Mouse (Mus musculus): ENCODE measurements at regions not wholly inside any gene's neighbourhood (a gene's known extent, or its start where the extent isn't known, plus 50 kb on each side); places are given as distances from the start of the nearest gene placed in this dataset.

DNA sequence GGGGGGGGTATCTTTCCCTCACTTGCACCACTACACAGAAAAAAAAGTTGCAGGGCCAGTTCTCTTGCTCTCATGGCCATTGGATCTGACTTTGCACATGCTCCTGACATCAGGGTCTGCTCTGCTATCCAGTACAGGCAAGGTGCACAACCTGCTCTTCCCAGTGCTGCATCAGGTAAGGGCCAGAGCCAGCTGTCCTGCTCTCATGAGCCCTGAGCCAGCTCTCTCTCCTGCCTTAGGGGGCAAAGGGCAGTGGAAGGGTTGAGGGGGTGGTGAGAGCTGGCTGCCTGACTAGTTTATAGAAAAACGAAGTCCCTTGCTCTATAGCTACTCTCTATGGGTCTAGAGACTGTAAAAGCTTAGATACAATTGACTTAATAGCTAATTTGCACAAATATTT, 927.6 kb downstream of the Rab28 start:
- Histone ChIP-seq H3K27me3 (ENCODE audit: control insufficient read depth, insufficient read depth, low read length) (no peaks in the 10 kb centered on the region), H3K36me3 (ENCODE audit: control insufficient read depth, insufficient read depth, low read length) (no peaks in the 10 kb centered on the region), H3K9me3 (ENCODE audit: control insufficient read depth, low read length) (no peaks in the 10 kb centered on the region), H3K4me1 (replicated peaks; ENCODE audit: control insufficient read depth, insufficient read depth, low read length) (no peaks in the 10 kb centered on the region), H3K4me3 (ENCODE audit: low read depth, low read length) (no peak overlapping the region), H3K4me2 (replicated peaks; ENCODE audit: low read depth, low read length) (no peak overlapping the region), H3K27ac (ENCODE audit: low read depth, low read length) (no peak overlapping the region), H3K9ac (ENCODE audit: low read depth, low read length) (no peak overlapping the region)
- ATAC-seq (ENCODE audit: low FRiP score) (no peak), DNase-seq (ENCODE audit: low spot score) (no peak)
- 72% methylated on average over 1 of the region's 1 CpGs for WGBS

DNA sequence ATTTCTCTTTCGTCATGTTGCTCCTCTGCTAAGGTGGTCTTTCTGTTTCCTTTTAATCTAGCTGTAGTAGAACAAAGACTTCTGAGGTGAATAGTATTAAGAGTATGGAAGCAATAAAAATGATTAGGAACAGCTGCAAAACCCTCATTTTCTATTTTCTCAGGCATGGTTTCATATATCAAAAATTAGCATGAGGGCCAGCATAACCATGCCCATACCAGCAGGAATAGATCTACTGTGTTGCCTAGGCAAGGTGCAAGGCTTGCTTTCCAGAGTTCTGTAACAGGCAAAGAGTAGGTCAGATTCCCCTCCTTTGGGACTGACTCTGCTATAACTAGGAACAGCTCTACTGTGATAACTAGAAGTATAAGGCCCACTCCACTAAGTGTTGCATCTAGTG, 928.1 kb downstream of the Rab28 start:
- 77% methylated on average over 1 of the region's 1 CpGs for WGBS
- no peak for ATAC-seq (ENCODE audit: low FRiP score)
- DNase-seq (ENCODE audit: low spot score), result no peak

DNA sequence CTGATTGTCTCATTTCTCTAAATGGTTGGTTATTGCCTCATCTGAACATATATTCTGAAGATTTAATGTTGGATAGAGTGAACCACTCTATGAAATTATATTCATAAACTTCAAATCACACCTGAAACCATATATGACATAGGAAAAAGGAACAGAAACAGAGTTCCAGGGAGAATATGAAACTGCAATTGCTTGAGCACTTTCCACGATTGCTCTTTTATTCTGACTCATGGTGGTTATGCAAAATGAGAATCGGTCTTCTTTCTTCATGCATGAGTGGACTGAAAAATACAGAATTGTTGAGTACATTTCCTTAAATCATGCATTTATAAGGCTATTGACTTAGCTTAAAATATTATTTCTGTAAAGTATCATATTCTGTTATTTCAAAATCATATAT, 932.1 kb downstream of the Rab28 start:
- no peak for DNase-seq (ENCODE audit: low spot score)
- no peak overlapping the region for H3K27ac ChIP-seq (ENCODE audit: low read depth, low read length)
- H3K9me3 ChIP-seq (ENCODE audit: control insufficient read depth, low read length), result no peaks in the 10 kb centered on the region
- no peak overlapping the region for H3K4me2 ChIP-seq (replicated peaks; ENCODE audit: low read depth, low read length)
- 95% methylated on average over 2 of the region's 2 CpGs for WGBS
- H3K9ac ChIP-seq (ENCODE audit: low read depth, low read length), result no peak overlapping the region
- no peaks in the 10 kb centered on the region for H3K27me3 ChIP-seq (ENCODE audit: control insufficient read depth, insufficient read depth, low read length)
- H3K4me1 ChIP-seq (replicated peaks; ENCODE audit: control insufficient read depth, insufficient read depth, low read length), result no peaks in the 10 kb centered on the region
- H3K36me3 ChIP-seq (ENCODE audit: control insufficient read depth, insufficient read depth, low read length), result no peaks in the 10 kb centered on the region
- no peak overlapping the region for H3K4me3 ChIP-seq (ENCODE audit: low read depth, low read length)
- ATAC-seq (ENCODE audit: low FRiP score), result no peak

More for the DNA sequence above, 928.1 kb downstream of the Rab28 start:
- H3K9ac ChIP-seq (ENCODE audit: low read depth, low read length), result no peak overlapping the region
- no peak overlapping the region for H3K4me3 ChIP-seq (ENCODE audit: low read depth, low read length)
- H3K9me3 ChIP-seq (ENCODE audit: control insufficient read depth, low read length), result no peaks in the 10 kb centered on the region
- H3K4me2 ChIP-seq (replicated peaks; ENCODE audit: low read depth, low read length), result no peak overlapping the region
- H3K4me1 ChIP-seq (replicated peaks; ENCODE audit: control insufficient read depth, insufficient read depth, low read length), result no peaks in the 10 kb centered on the region
- H3K36me3 ChIP-seq (ENCODE audit: control insufficient read depth, insufficient read depth, low read length), result no peaks in the 10 kb centered on the region
- H3K27ac ChIP-seq (ENCODE audit: low read depth, low read length), result no peak overlapping the region
- H3K27me3 ChIP-seq (ENCODE audit: control insufficient read depth, insufficient read depth, low read length), result no peaks in the 10 kb centered on the region

DNA sequence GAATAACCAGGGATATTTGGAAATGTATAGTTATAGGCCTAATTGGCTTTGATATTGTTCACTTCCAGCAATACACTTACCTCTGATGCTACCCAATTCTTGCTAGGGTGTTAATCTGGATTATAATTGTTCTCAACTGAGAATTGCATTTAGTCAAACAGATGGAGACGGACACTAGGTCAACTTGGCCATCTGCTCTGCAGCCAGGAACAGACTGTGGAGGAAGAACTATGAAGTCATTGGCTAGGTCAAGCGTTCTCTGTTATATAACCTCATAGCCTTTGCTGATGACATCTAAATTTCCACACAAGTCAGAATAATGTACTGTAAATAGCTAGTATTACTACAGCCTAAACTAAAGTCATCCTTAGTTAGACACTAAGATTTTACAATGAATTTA, 947.7 kb downstream of the Rab28 start:
- no peak for ATAC-seq (ENCODE audit: low FRiP score)

GRCm38 (mm10) chr5:40750044-40750443, 957.9 kb downstream of the Rab28 start:
- Histone ChIP-seq H3K4me3 (ENCODE audit: low read depth, low read length) (no peak overlapping the region), H3K4me2 (replicated peaks; ENCODE audit: low read depth, low read length) (no peak overlapping the region), H3K27ac (ENCODE audit: low read depth, low read length) (no peak overlapping the region), H3K4me1 (replicated peaks; ENCODE audit: control insufficient read depth, insufficient read depth, low read length) (no peaks in the 10 kb centered on the region), H3K36me3 (ENCODE audit: control insufficient read depth, insufficient read depth, low read length) (no peaks in the 10 kb centered on the region), H3K9ac (ENCODE audit: low read depth, low read length) (no peak overlapping the region), H3K9me3 (ENCODE audit: control insufficient read depth, low read length) (no peaks in the 10 kb centered on the region), H3K27me3 (ENCODE audit: control insufficient read depth, insufficient read depth, low read length) (no peaks in the 10 kb centered on the region)
- ATAC-seq (ENCODE audit: low FRiP score) (no peak), DNase-seq (ENCODE audit: low spot score) (no peak)
- WGBS, result 80% methylated on average over 1 of the region's 1 CpGs

More for the DNA sequence above, 947.7 kb downstream of the Rab28 start:
- Histone ChIP-seq H3K4me1 (replicated peaks; ENCODE audit: control insufficient read depth, insufficient read depth, low read length) (no peaks in the 10 kb centered on the region), H3K9ac (ENCODE audit: low read depth, low read length) (no peak overlapping the region), H3K4me2 (replicated peaks; ENCODE audit: low read depth, low read length) (no peak overlapping the region), H3K36me3 (ENCODE audit: control insufficient read depth, insufficient read depth, low read length) (no peaks in the 10 kb centered on the region), H3K27ac (ENCODE audit: low read depth, low read length) (no peak overlapping the region), H3K9me3 (ENCODE audit: control insufficient read depth, low read length) (no peaks in the 10 kb centered on the region), H3K27me3 (ENCODE audit: control insufficient read depth, insufficient read depth, low read length) (no peaks in the 10 kb centered on the region), H3K4me3 (ENCODE audit: low read depth, low read length) (no peak overlapping the region)
- no peak for DNase-seq (ENCODE audit: low spot score)
- WGBS, result 88% methylated on average over 2 of the region's 2 CpGs

GRCm38 (mm10) chr5:40735660-40736059, 972.3 kb downstream of the Rab28 start:
- Histone ChIP-seq H3K9ac (ENCODE audit: low read depth, low read length) (no peak overlapping the region), H3K4me1 (replicated peaks; ENCODE audit: control insufficient read depth, insufficient read depth, low read length) (no peaks in the 10 kb centered on the region), H3K27ac (ENCODE audit: low read depth, low read length) (no peak overlapping the region), H3K9me3 (ENCODE audit: control insufficient read depth, low read length) (no peaks in the 10 kb centered on the region), H3K36me3 (ENCODE audit: control insufficient read depth, insufficient read depth, low read length) (no peaks in the 10 kb centered on the region), H3K4me2 (replicated peaks; ENCODE audit: low read depth, low read length) (no peak overlapping the region), H3K4me3 (ENCODE audit: low read depth, low read length) (no peak overlapping the region), H3K27me3 (ENCODE audit: control insufficient read depth, insufficient read depth, low read length) (no peaks in the 10 kb centered on the region)
- ATAC-seq (ENCODE audit: low FRiP score) (no peak), DNase-seq (ENCODE audit: low spot score) (no peak)
- 82% methylated on average over 7 of the region's 7 CpGs for WGBS

DNA sequence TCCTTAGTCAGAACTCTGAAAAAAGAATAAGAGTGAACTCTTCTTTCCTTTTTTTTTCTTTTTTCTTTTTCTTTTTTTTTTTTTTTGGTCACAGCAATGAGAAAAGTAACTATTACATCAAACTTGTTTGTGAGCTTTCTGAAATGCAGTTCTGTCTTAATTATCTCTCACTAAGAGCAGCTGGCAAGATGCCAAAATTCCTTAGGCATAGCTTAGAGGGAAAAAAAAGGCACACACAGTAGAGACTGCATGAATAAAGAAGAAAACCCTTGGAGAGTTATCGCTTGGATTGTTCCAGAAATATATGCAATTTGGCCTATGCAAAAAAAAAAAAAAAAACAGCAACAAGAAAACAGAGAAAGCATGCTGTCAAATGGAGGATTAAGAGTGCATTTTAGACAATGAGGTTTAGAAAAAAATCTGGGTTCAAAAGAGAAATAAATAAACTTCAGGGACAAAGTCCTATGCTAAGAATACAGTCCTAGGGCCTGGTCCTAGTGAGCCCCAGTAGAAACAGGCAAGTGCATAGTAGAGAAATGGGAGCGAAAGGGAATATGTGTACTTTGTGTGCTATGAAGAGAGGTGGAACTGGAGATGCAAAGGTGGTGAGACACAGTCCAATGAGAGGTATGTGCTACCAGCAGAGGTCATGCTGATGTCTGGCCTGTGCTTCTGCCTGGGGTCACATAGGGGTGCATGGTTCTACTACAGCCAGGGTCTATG, 974.0 kb downstream of the Rab28 start:
- no peaks in the 10 kb centered on the region for H3K9me3 ChIP-seq (ENCODE audit: control insufficient read depth, low read length)
- WGBS, result 91% methylated on average over 2 of the region's 2 CpGs
- no peaks in the 10 kb centered on the region for H3K4me1 ChIP-seq (replicated peaks; ENCODE audit: control insufficient read depth, insufficient read depth, low read length)
- no peak overlapping the region for H3K27ac ChIP-seq (ENCODE audit: low read depth, low read length)
- ATAC-seq (ENCODE audit: low FRiP score) (no peak), DNase-seq (ENCODE audit: low spot score) (peak; percentile 5)
- no peak overlapping the region for H3K4me3 ChIP-seq (ENCODE audit: low read depth, low read length)
- no peak overlapping the region for H3K9ac ChIP-seq (ENCODE audit: low read depth, low read length)
- no peak overlapping the region for H3K4me2 ChIP-seq (replicated peaks; ENCODE audit: low read depth, low read length)
- no peaks in the 10 kb centered on the region for H3K36me3 ChIP-seq (ENCODE audit: control insufficient read depth, insufficient read depth, low read length)
- H3K27me3 ChIP-seq (ENCODE audit: control insufficient read depth, insufficient read depth, low read length), result no peaks in the 10 kb centered on the region

GRCm38 (mm10) chr5:40714497-40715128, 959.3 kb upstream of the Hs3st1 start:
- no peak for ATAC-seq (ENCODE audit: low FRiP score)
- H3K4me3 ChIP-seq (ENCODE audit: low read depth, low read length), result no peak overlapping the region
- no peaks in the 10 kb centered on the region for H3K9me3 ChIP-seq (ENCODE audit: control insufficient read depth, low read length)
- H3K27me3 ChIP-seq (ENCODE audit: control insufficient read depth, insufficient read depth, low read length), result no peaks in the 10 kb centered on the region
- H3K4me2 ChIP-seq (replicated peaks; ENCODE audit: low read depth, low read length), result no peak overlapping the region
- H3K9ac ChIP-seq (ENCODE audit: low read depth, low read length), result no peak overlapping the region
- DNase-seq (ENCODE audit: low spot score), result no peak
- 77% methylated on average over 3 of the region's 3 CpGs for WGBS
- no peaks in the 10 kb centered on the region for H3K4me1 ChIP-seq (replicated peaks; ENCODE audit: control insufficient read depth, insufficient read depth, low read length)
- no peaks in the 10 kb centered on the region for H3K36me3 ChIP-seq (ENCODE audit: control insufficient read depth, insufficient read depth, low read length)
- H3K27ac ChIP-seq (ENCODE audit: low read depth, low read length), result no peak overlapping the region

- DNase-seq (ENCODE audit: low spot score) (no peak), ATAC-seq (ENCODE audit: low FRiP score) (no peak)
- H3K27ac ChIP-seq (ENCODE audit: low read depth, low read length), result no peak overlapping the region
- WGBS, result 88% methylated on average over 5 of the region's 5 CpGs
- no peak overlapping the region for H3K4me2 ChIP-seq (replicated peaks; ENCODE audit: low read depth, low read length)
- no peak overlapping the region for H3K9ac ChIP-seq (ENCODE audit: low read depth, low read length)
- H3K27me3 ChIP-seq (ENCODE audit: control insufficient read depth, insufficient read depth, low read length), result no peaks in the 10 kb centered on the region
- H3K4me3 ChIP-seq (ENCODE audit: low read depth, low read length), result no peak overlapping the region
- H3K4me1 ChIP-seq (replicated peaks; ENCODE audit: control insufficient read depth, insufficient read depth, low read length), result no peaks in the 10 kb centered on the region
- H3K9me3 ChIP-seq (ENCODE audit: control insufficient read depth, low read length), result no peaks in the 10 kb centered on the region
- H3K36me3 ChIP-seq (ENCODE audit: control insufficient read depth, insufficient read depth, low read length), result no peaks in the 10 kb centered on the region
These were observed 946.4 kb upstream of the Hs3st1 start for GRCm38 (mm10) chr5:40701651-40702050.
